ENCODE assay signal across 9 mouse cellular contexts in genomic region chr9:112117632-112118410, GRCm38 (mm10).
A peak's percentile ranks its signal among the peaks of the same experiment; 100 is the strongest.
DNase-seq lines count a peak whose midpoint lies in the region; ATAC-seq lines count a peak whose summit lies in the region.
"Had no signal": no experiment of that assay in that cellular context is flagged by ENCODE, and none has a peak within 500 bp of the region (broad histone marks: within the 10 kb centered on the region; RNA-seq: fewer than 3 reads in every experiment).

No protein-coding gene starts in this region.

- WGBS in heart, embryonic 12.5 days = 34% methylated on average over 15 of the region's 15 CpGs
- WGBS in neural tube, embryonic 11.5 days = 29% methylated on average over 15 of the region's 15 CpGs
- 34% methylated on average over 15 of the region's 15 CpGs for WGBS in limb, embryonic 10.5 days
- 29% methylated on average over 15 of the region's 15 CpGs for WGBS in stomach, embryonic 15.5 days

- H3K4me1 ChIP-seq in heart, embryonic 12.5 days (replicated peaks) = peaks cover 13% of the 10 kb centered on the region
- H3K4me1 ChIP-seq in neural tube, embryonic 11.5 days (ENCODE audit: control insufficient read depth, insufficient read depth, low read length) = 0 out of 2 replicates have a peak, but pooled peaks cover 5% of the 10 kb centered on the region
- H3K4me1 ChIP-seq in limb, embryonic 10.5 days = peaks cover 17% of the 10 kb centered on the region
- no peaks in the 10 kb centered on the region; the same call in 1 of the 2 replicates for H3K4me1 ChIP-seq in stomach, embryonic 15.5 days

- peak overlapping the region; percentile 39 for H3K4me3 ChIP-seq in heart, embryonic 12.5 days
- peak overlapping the region; percentile 17 for H3K4me3 ChIP-seq in neural tube, embryonic 11.5 days (ENCODE audit: low read depth, low read length)
- H3K4me3 ChIP-seq in limb, embryonic 10.5 days = peak overlapping the region; percentile 50
- no peak overlapping the region for H3K4me3 ChIP-seq in stomach, embryonic 15.5 days (replicated peaks)

- 0 out of 2 replicates have a peak, but pooled peaks cover 6% of the 10 kb centered on the region for H3K27me3 ChIP-seq in heart, embryonic 12.5 days (replicated peaks)
- H3K27me3 ChIP-seq in neural tube, embryonic 11.5 days (ENCODE audit: control insufficient read depth, insufficient read depth, low read length) = no peaks in the 10 kb centered on the region
- peaks cover 28% of the 10 kb centered on the region for H3K27me3 ChIP-seq in limb, embryonic 10.5 days (ENCODE audit: low read depth, poor library complexity, severe bottlenecking)
- H3K27me3 ChIP-seq in stomach, embryonic 15.5 days (replicated peaks) = peaks cover 10% of the 10 kb centered on the region

- H3K36me3 ChIP-seq in heart, embryonic 12.5 days = no peaks in the 10 kb centered on the region
- no peaks in the 10 kb centered on the region for H3K36me3 ChIP-seq in neural tube, embryonic 11.5 days (ENCODE audit: control insufficient read depth, insufficient read depth, low read length)
- no peaks in the 10 kb centered on the region for H3K36me3 ChIP-seq in limb, embryonic 10.5 days
- no peaks in the 10 kb centered on the region for H3K36me3 ChIP-seq in stomach, embryonic 15.5 days

- H3K4me2 ChIP-seq in heart, embryonic 12.5 days = peak overlapping the region; percentile 75
- H3K4me2 ChIP-seq in neural tube, embryonic 11.5 days (ENCODE audit: low read depth) = peak overlapping the region; percentile 53
- H3K4me2 ChIP-seq in stomach, embryonic 15.5 days = peak overlapping the region; percentile 54

- intact Hi-C loops in heart, postnatal 10 days (cut with DNase I) = no loop called here

- no peak for DNase-seq in heart, postnatal 10 days
- no peak for DNase-seq in neural tube, embryonic 11.5 days (ENCODE audit: low spot score)
- DNase-seq in neural tube, embryonic 10.5 days (ENCODE audit: extremely low spot score, low spot score) = no peak
- DNase-seq in limb, embryonic 10.5 days (ENCODE audit: low spot score) = no peak
- DNase-seq in B cell, adult 2 months = no peak
- DNase-seq in layer of hippocampus, adult 18-20 months (ENCODE audit: low spot score in 2 of 2) = no peak

- ATAC-seq in heart, embryonic 12.5 days (ENCODE audit: insufficient number of reproducible peaks, low FRiP score) = no peak
- no peak for ATAC-seq in neural tube, embryonic 11.5 days (ENCODE audit: insufficient read depth, low FRiP score, low TSS enrichment)
- no peak for ATAC-seq in stomach, embryonic 15.5 days (ENCODE audit: insufficient read depth, low FRiP score, low read depth)

- no peaks in the 10 kb centered on the region for H3K9me3 ChIP-seq in heart, embryonic 12.5 days (replicated peaks)
- H3K9me3 ChIP-seq in neural tube, embryonic 11.5 days (ENCODE audit: control insufficient read depth, low read length) = no peaks in the 10 kb centered on the region
- no peaks in the 10 kb centered on the region for H3K9me3 ChIP-seq in limb, embryonic 10.5 days (replicated peaks)
- no peaks in the 10 kb centered on the region for H3K9me3 ChIP-seq in stomach, embryonic 15.5 days

- H3K27ac ChIP-seq in heart, embryonic 12.5 days (ENCODE audit: poor library complexity, severe bottlenecking) = no peak overlapping the region
- H3K27ac ChIP-seq in neural tube, embryonic 11.5 days (ENCODE audit: low read depth, low read length) = no peak overlapping the region
- H3K27ac ChIP-seq in limb, embryonic 10.5 days = peak overlapping the region; percentile 54
- no peak overlapping the region for H3K27ac ChIP-seq in stomach, embryonic 15.5 days
- H3K27ac ChIP-seq: macrophage had no signal

- H3K9ac ChIP-seq in heart, embryonic 12.5 days = peak overlapping the region; percentile 38; the same call in 1 of the 2 replicates
- H3K9ac ChIP-seq in neural tube, embryonic 11.5 days (ENCODE audit: low read length) = peak overlapping the region; percentile 33; the same call in 1 of the 2 replicates
- H3K9ac ChIP-seq in stomach, embryonic 15.5 days = no peak overlapping the region
